Mouse (Mus musculus) kidney, postnatal 0 days (tissue): ENCODE data around the gene Msl1. TPM values are rescaled to one million over a fixed set of nuclear protein-coding genes. Genes with fewer than 3 reads are reported as not detected.
A peak's percentile ranks its signal among the peaks of the same experiment; 100 is the strongest.

Experiments used
- ATAC-seq: fragments of 200-750 bp; cut with Nextera tagmentation; replicated peaks from 2 replicates; pipeline ENCODE4 v1.8.0; 2017; ENCODE audit warnings: low read depth, moderate number of reproducible peaks, moderate TSS enrichment, moderate library complexity; ENCODE audit not compliant: low FRiP score
- DNase-seq: peaks from one replicate; pipeline ENCODE4 v3.0.0-alpha.2; 2016; ENCODE audit warnings: low spot score
- H3K27ac ChIP-seq: fragments of 300-500 bp; sonication (generic); 2 replicates; pipeline ENCODE4 v1.5.1; 2014; ENCODE audit warnings: mild to moderate bottlenecking
- H3K27me3 ChIP-seq: fragments of 300-500 bp; sonication (generic); 2 replicates; pipeline ENCODE4 v1.6.1; 2014; ENCODE audit warnings: low read length, mixed read lengths; ENCODE audit not compliant: insufficient read depth
- H3K36me3 ChIP-seq: fragments of 300-500 bp; sonication (generic); 2 replicates; pipeline ENCODE4 v1.6.1; 2014; ENCODE audit warnings: low read length, mixed read lengths; ENCODE audit not compliant: insufficient read depth
- H3K4me1 ChIP-seq: fragments of 300-500 bp; sonication (generic); replicated peaks from 2 replicates; pipeline ENCODE4 v1.6.1; 2014; ENCODE audit warnings: antibody characterized with exemption, low read length, mixed read lengths; ENCODE audit not compliant: insufficient read depth
- H3K4me2 ChIP-seq: fragments of 300-500 bp; sonication (generic); 2 replicates; pipeline ENCODE4 v1.6.1; 2014; ENCODE audit warnings: mild to moderate bottlenecking, low read length, moderate library complexity, mixed read lengths
- H3K4me3 ChIP-seq: fragments of 300-500 bp; sonication (generic); replicated peaks from 2 replicates; pipeline ENCODE4 v1.5.1; 2014; ENCODE audit warnings: low read depth, low read length
- H3K9ac ChIP-seq: fragments of 300-500 bp; sonication (generic); 2 replicates; pipeline ENCODE4 v1.6.1; 2014; ENCODE audit warnings: low read depth, low read length
- H3K9me3 ChIP-seq: fragments of 300-500 bp; sonication (generic); replicated peaks from 2 replicates; pipeline ENCODE4 v1.6.1; 2016; ENCODE audit warnings: low read length, inconsistent platforms, mixed read lengths
- CTCF ChIP-seq: IDR thresholded peaks from 2 replicates; pipeline ENCODE4 v1.5.1; 2016; ENCODE audit warnings: antibody characterized with exemption, low read depth, mild to moderate bottlenecking, moderate library complexity
- WGBS: fragments of 180-500 bp; shearing (Covaris S2); extraction: QIAGEN DNeasy Blood & Tissue Kit; methylation state at CpG from one replicate; pipeline ENCODE4 v1.1.7; 2014; 5-methylcytosine and 5-hydroxymethylcytosine counted together
- polyA plus RNA-seq: library from polyadenylated mRNA; unstranded; fragments of >200 nt; fragmentation: Nextera tagmentation; extraction: Ambion mirVana; gene quantifications from 2 replicates; pipeline ENCODE4 v1.2.1, GENCODE M21; 2015

Gene Msl1
- polyA plus RNA-seq, 1 experiment from 2014 or later = 19.3 TPM

GRCm38 (mm10) chr11:98789824-98790223 lies 5.5 kb upstream of the Msl1 start:
- Histone ChIP-seq H3K4me1 (peaks cover 35% of the 10 kb centered on the region), H3K4me3 (peak overlapping the region; percentile 44), H3K4me2 (peak overlapping the region; percentile 91), H3K36me3 (no peaks in the 10 kb centered on the region), H3K27ac (peak overlapping the region; percentile 77), H3K9ac (peak overlapping the region; percentile 60; the same call in 1 of the 2 replicates), H3K27me3 (no peaks in the 10 kb centered on the region), H3K9me3 (no peaks in the 10 kb centered on the region)
- no peak for DNase-seq
- no peak for ATAC-seq
- WGBS = 37% methylated on average over 5 of the region's 5 CpGs
- no peak for TF ChIP-seq CTCF

GRCm38 (mm10) chr11:98790631-98791205 lies 4.6 kb upstream of the Msl1 start:
- Histone ChIP-seq H3K36me3 (no peaks in the 10 kb centered on the region), H3K27me3 (no peaks in the 10 kb centered on the region), H3K27ac (no peak overlapping the region), H3K9ac (no peak overlapping the region), H3K9me3 (no peaks in the 10 kb centered on the region), H3K4me1 (peaks cover 26% of the 10 kb centered on the region), H3K4me3 (no peak overlapping the region), H3K4me2 (no peak overlapping the region)
- DNase-seq (no peak), ATAC-seq (no peak)
- 85% methylated on average over 5 of the region's 5 CpGs for WGBS
- no peak for TF ChIP-seq CTCF

- WGBS = 81% methylated on average over 1 of the region's 1 CpGs
- DNase-seq = no peak
These were observed 3.9 kb upstream of the Msl1 start for GRCm38 (mm10) chr11:98791448-98791847.

GRCm38 (mm10) chr11:98792081-98792480 lies 3.2 kb upstream of the Msl1 start:
- no peak overlapping the region for H3K4me3 ChIP-seq
- peak overlapping the region; percentile 42; the same call in 1 of the 2 replicates for H3K27ac ChIP-seq
- H3K9ac ChIP-seq = no peak overlapping the region
- H3K4me1 ChIP-seq = peaks cover 18% of the 10 kb centered on the region
- WGBS = 17% methylated on average over 4 of the region's 4 CpGs
- no peaks in the 10 kb centered on the region for H3K27me3 ChIP-seq
- no peaks in the 10 kb centered on the region for H3K36me3 ChIP-seq
- H3K9me3 ChIP-seq = no peaks in the 10 kb centered on the region
- H3K4me2 ChIP-seq = no peak overlapping the region
- DNase-seq (no peak), ATAC-seq (no peak)
- no peak for TF ChIP-seq CTCF

More at GRCm38 (mm10) chr11:98791448-98791847, 3.9 kb upstream of the Msl1 start:
- H3K27me3 ChIP-seq = no peaks in the 10 kb centered on the region
- peaks cover 20% of the 10 kb centered on the region for H3K4me1 ChIP-seq
- no peak overlapping the region for H3K4me2 ChIP-seq
- no peak overlapping the region for H3K9ac ChIP-seq
- no peaks in the 10 kb centered on the region for H3K36me3 ChIP-seq
- no peaks in the 10 kb centered on the region for H3K9me3 ChIP-seq
- TF ChIP-seq CTCF = no peak
- ATAC-seq = no peak
- H3K27ac ChIP-seq = no peak overlapping the region
- H3K4me3 ChIP-seq = no peak overlapping the region

- Histone ChIP-seq H3K4me3 (peak overlapping the region; percentile 100), H3K27me3 (no peaks in the 10 kb centered on the region), H3K36me3 (peaks cover 7% of the 10 kb centered on the region; the same call in 1 of the 2 replicates), H3K4me2 (peak overlapping the region; percentile 78), H3K9ac (peak overlapping the region; percentile 99), H3K4me1 (peaks cover 23% of the 10 kb centered on the region), H3K9me3 (no peaks in the 10 kb centered on the region), H3K27ac (peak overlapping the region; percentile 99)
- 4% methylated on average over 30 of the region's 30 CpGs for WGBS
- DNase-seq = peak; percentile 90
- peak; percentile 44 for ATAC-seq
- TF ChIP-seq CTCF = no peak; the same call in 1 of the 2 replicates
These were observed 774 bp upstream of the Msl1 start for GRCm38 (mm10) chr11:98794469-98795014.

- ATAC-seq = peak; percentile 56
- DNase-seq = peak; percentile 62
- WGBS = 1% methylated on average over 57 of the region's 74 CpGs
These were observed 598 bp downstream of the Msl1 start for GRCm38 (mm10) chr11:98795714-98796514.

More at GRCm38 (mm10) chr11:98795714-98796514, 598 bp downstream of the Msl1 start:
- peaks cover 17% of the 10 kb centered on the region; the same call in 1 of the 2 replicates for H3K36me3 ChIP-seq
- H3K9ac ChIP-seq = peak overlapping the region; percentile 99
- H3K4me3 ChIP-seq = peak overlapping the region; percentile 100
- no peaks in the 10 kb centered on the region for H3K9me3 ChIP-seq
- H3K4me2 ChIP-seq = peak overlapping the region; percentile 78
- no peaks in the 10 kb centered on the region for H3K27me3 ChIP-seq
- peaks cover 23% of the 10 kb centered on the region for H3K4me1 ChIP-seq
- peak; percentile 26; the same call in 1 of the 2 replicates for TF ChIP-seq CTCF
- H3K27ac ChIP-seq = peak overlapping the region; percentile 99
